Mouse (Mus musculus) MEL (cell line): ENCODE measurements at regions not wholly inside any gene's neighbourhood (a gene's known extent, or its start where the extent isn't known, plus 50 kb on each side); places are given as distances from the start of the nearest gene placed in this dataset.
A peak's percentile ranks its signal among the peaks of the same experiment; 100 is the strongest.

Experiments used
- DNase-seq: peaks from one replicate; pipeline ENCODE4 v3.0.0; 2011; ENCODE audit warnings: low read depth, low spot score
- H3K27ac ChIP-seq: 2 replicates; pipeline ENCODE4 v1.5.1; 2012; ENCODE audit warnings: low read depth, mild to moderate bottlenecking, control low read depth, low read length, moderate library complexity; ENCODE audit not compliant: control insufficient read depth
- H3K27me3 ChIP-seq, 2 experiments: fragments of 150-350 bp in 1 of 2; sonication (generic) in 1 of 2; 2 replicates each; pipeline ENCODE4 v1.6.1; 2012; ENCODE audit warnings: low read length in 2 of 2, mild to moderate bottlenecking in 2 of 2, improper control_type of control experiment in 1 of 2, moderate library complexity in 1 of 2; ENCODE audit not compliant: insufficient read depth in 2 of 2, control insufficient read depth in 1 of 2
- H3K36me3 ChIP-seq, 2 experiments: 2 replicates each; pipeline ENCODE4 v1.6.1; 2012 to 2014; ENCODE audit warnings: low read length in 2 of 2, improper control_type of control experiment in 1 of 2, inconsistent platforms in 1 of 2, mild to moderate bottlenecking in 1 of 2; ENCODE audit not compliant: insufficient read depth in 2 of 2, control insufficient read depth in 1 of 2
- H3K4me1 ChIP-seq, 2 experiments: fragments of 150-350 bp in 1 of 2; sonication (generic) in 1 of 2; 2 replicates each; pipeline ENCODE4 v1.6.1; 2012; ENCODE audit warnings: low read length in 2 of 2, improper control_type of control experiment in 1 of 2, mild to moderate bottlenecking in 1 of 2; ENCODE audit not compliant: insufficient read depth in 2 of 2, control insufficient read depth in 1 of 2
- H3K4me3 ChIP-seq, 2 experiments: fragments of 150-350 bp in 1 of 2; sonication (generic) in 1 of 2; 2 replicates each; pipeline ENCODE4 v1.5.1; 2012; ENCODE audit warnings: low read depth in 2 of 2, low read length in 2 of 2, mild to moderate bottlenecking in 2 of 2, moderate library complexity in 2 of 2, control low read depth in 1 of 2, improper control_type of control experiment in 1 of 2; ENCODE audit not compliant: control insufficient read depth in 1 of 2, insufficient read depth in 1 of 2
- H3K79me2 ChIP-seq: 2 replicates; pipeline ENCODE4 v1.6.1; 2012; ENCODE audit warnings: mild to moderate bottlenecking, low read length, moderate library complexity; ENCODE audit not compliant: control insufficient read depth, poor library complexity, insufficient read depth
- H3K9ac ChIP-seq: 2 replicates; pipeline ENCODE4 v1.6.1; 2012; ENCODE audit warnings: low read depth, mild to moderate bottlenecking, control low read depth, low read length, moderate library complexity; ENCODE audit not compliant: control insufficient read depth, poor library complexity, severe bottlenecking
- H3K9me3 ChIP-seq: fragments of 150-350 bp; sonication (generic); replicated peaks from 2 replicates; pipeline ENCODE4 v1.6.1; 2012; ENCODE audit warnings: mild to moderate bottlenecking, low read length, improper control_type of control experiment, moderate library complexity; ENCODE audit not compliant: insufficient read depth
- BHLHE40 ChIP-seq: IDR thresholded peaks from 2 replicates; pipeline ENCODE4 v1.6.1; 2012; ENCODE audit warnings: low read depth, mild to moderate bottlenecking, inconsistent platforms, low read length, improper control_type of control experiment, borderline replicate concordance
- CHD2 ChIP-seq: IDR thresholded peaks from 2 replicates; pipeline ENCODE4 v1.6.1; 2011; ENCODE audit warnings: low read length, improper control_type of control experiment
- CTCF ChIP-seq, 3 experiments: IDR thresholded peaks in 2 of 3; conservative IDR thresholded peaks in 1 of 3; 2 replicates each; pipeline ENCODE4 v1.5.1; 2011 to 2012; ENCODE audit warnings: low read length in 3 of 3, low read depth in 2 of 3, mild to moderate bottlenecking in 2 of 3, improper control_type of control experiment in 1 of 3, inconsistent platforms in 1 of 3, mixed read lengths in 1 of 3, moderate library complexity in 1 of 3; ENCODE audit not compliant: control insufficient read depth in 1 of 3, insufficient read depth in 1 of 3, poor library complexity in 1 of 3, severe bottlenecking in 1 of 3
- E2F4 ChIP-seq: IDR thresholded peaks from 2 replicates; pipeline ENCODE4 v1.6.1; 2011; ENCODE audit warnings: low read depth, low read length, improper control_type of control experiment, borderline replicate concordance
- ELF1 ChIP-seq: IDR thresholded peaks from 2 replicates; pipeline ENCODE4 v1.6.1; 2014; ENCODE audit warnings: low read depth, mild to moderate bottlenecking, inconsistent platforms, low read length, improper control_type of control experiment, moderate library complexity
- ETS1 ChIP-seq: IDR thresholded peaks from 2 replicates; pipeline ENCODE4 v1.6.1; 2012; ENCODE audit warnings: low read depth, mild to moderate bottlenecking, inconsistent platforms, low read length, improper control_type of control experiment, moderate library complexity
- GABPA ChIP-seq: IDR thresholded peaks from 2 replicates; pipeline ENCODE4 v1.6.1; 2012; ENCODE audit warnings: low read depth, mild to moderate bottlenecking, inconsistent platforms, low read length, improper control_type of control experiment, moderate library complexity
- GATA1 ChIP-seq: IDR thresholded peaks from 2 replicates; pipeline ENCODE4 v1.6.1; 2011; ENCODE audit warnings: low read depth, low read length, improper control_type of control experiment
- HCFC1 ChIP-seq: IDR thresholded peaks from 2 replicates; pipeline ENCODE4 v1.6.1; 2012; ENCODE audit warnings: low read depth, mild to moderate bottlenecking, inconsistent platforms, low read length, improper control_type of control experiment, moderate library complexity
- MAZ ChIP-seq: IDR thresholded peaks from 2 replicates; pipeline ENCODE4 v1.6.1; 2012; ENCODE audit warnings: low read depth, mild to moderate bottlenecking, inconsistent platforms, low read length, improper control_type of control experiment
- MEF2A ChIP-seq: IDR thresholded peaks from 2 replicates; pipeline ENCODE4 v1.6.1; 2014; ENCODE audit warnings: low read depth, mild to moderate bottlenecking, inconsistent platforms, low read length, improper control_type of control experiment; ENCODE audit not compliant: poor library complexity, insufficient replicate concordance, severe bottlenecking; ENCODE audit errors: extremely low read depth
- MYB ChIP-seq: IDR thresholded peaks from 2 replicates; pipeline ENCODE4 v1.6.1; 2011; ENCODE audit warnings: mild to moderate bottlenecking, low read depth, low read length, improper control_type of control experiment
- NELFE ChIP-seq: IDR thresholded peaks from 2 replicates; pipeline ENCODE4 v1.6.1; 2011; ENCODE audit warnings: low read depth, low read length, improper control_type of control experiment
- NRF1 ChIP-seq: IDR thresholded peaks from 2 replicates; pipeline ENCODE4 v1.6.1; 2014; ENCODE audit warnings: low read depth, mild to moderate bottlenecking, inconsistent platforms, low read length, improper control_type of control experiment, moderate library complexity; ENCODE audit not compliant: poor library complexity, insufficient read depth, severe bottlenecking
- POLR2AphosphoS2 ChIP-seq: IDR thresholded peaks from 2 replicates; pipeline ENCODE4 v1.6.1; 2011; ENCODE audit warnings: low read length, improper control_type of control experiment
- POLR2AphosphoS5 ChIP-seq: IDR thresholded peaks from 2 replicates; pipeline ENCODE4 v1.6.1; 2012; ENCODE audit warnings: low read depth, borderline replicate concordance, mild to moderate bottlenecking, inconsistent platforms, low read length, moderate library complexity, mixed read lengths
- RAD21 ChIP-seq: IDR thresholded peaks from 2 replicates; pipeline ENCODE4 v1.6.1; 2011; ENCODE audit warnings: mild to moderate bottlenecking, low read depth, low read length, improper control_type of control experiment
- RCOR1 ChIP-seq: IDR thresholded peaks from 2 replicates; pipeline ENCODE4 v1.6.1; 2012; ENCODE audit warnings: low read depth, mild to moderate bottlenecking, inconsistent platforms, low read length, improper control_type of control experiment
- SMC3 ChIP-seq: IDR thresholded peaks from 2 replicates; pipeline ENCODE4 v1.6.1; 2011; ENCODE audit warnings: low read depth, low read length, improper control_type of control experiment
- TAL1 ChIP-seq: IDR thresholded peaks from 2 replicates; pipeline ENCODE4 v1.6.1; 2012; ENCODE audit warnings: mild to moderate bottlenecking, inconsistent platforms, low read length, moderate library complexity, mixed read lengths
- TBP ChIP-seq: IDR thresholded peaks from 2 replicates; pipeline ENCODE4 v1.8.0; 2011; ENCODE audit warnings: low read depth, low read length, improper control_type of control experiment
- USF1 ChIP-seq: IDR thresholded peaks from 2 replicates; pipeline ENCODE4 v1.6.1; 2014; ENCODE audit warnings: low read depth, mild to moderate bottlenecking, inconsistent platforms, low read length, improper control_type of control experiment, moderate library complexity
- ZC3H11A ChIP-seq: IDR thresholded peaks from 2 replicates; pipeline ENCODE4 v1.6.1; 2012; ENCODE audit warnings: low read depth, mild to moderate bottlenecking, inconsistent platforms, low read length, improper control_type of control experiment
- ZKSCAN1 ChIP-seq: IDR thresholded peaks from 2 replicates; pipeline ENCODE4 v1.6.1; 2012; ENCODE audit warnings: low read depth, mild to moderate bottlenecking, inconsistent platforms, low read length, improper control_type of control experiment, moderate library complexity
- ZMIZ1 ChIP-seq: IDR thresholded peaks from 2 replicates; pipeline ENCODE4 v1.6.1; 2012; ENCODE audit warnings: low read depth, mild to moderate bottlenecking, inconsistent platforms, low read length, improper control_type of control experiment, moderate library complexity
- ZNF384 ChIP-seq: IDR thresholded peaks from 2 replicates; pipeline ENCODE4 v1.6.1; 2012; ENCODE audit warnings: low read depth, mild to moderate bottlenecking, inconsistent platforms, low read length, improper control_type of control experiment

- H3K9me3 ChIP-seq, result no peaks in the 10 kb centered on the region
- TF ChIP-seq POLR2AphosphoS5 (no peak), ZMIZ1 (no peak), MEF2A (no peak)
- TF ChIP-seq, all 39 proteins: peak for 0
- Histone ChIP-seq H3K27ac (no peak overlapping the region), H3K27me3 (no peaks in the 10 kb centered on the region; a peak in 1 of 4 replicates), H3K4me1 (no peaks in the 10 kb centered on the region), H3K9ac (no peak overlapping the region), H3K4me3 (no peak overlapping the region), H3K79me2 (no peaks in the 10 kb centered on the region), H3K36me3 (no peaks in the 10 kb centered on the region)
- DNase-seq, result no peak
Measured at GRCm38 (mm10) chr9:33240914-33241635, 605.1 kb downstream of the Ets1 start.

- H3K4me1 ChIP-seq, result no peaks in the 10 kb centered on the region
- H3K27me3 ChIP-seq, result no peaks in the 10 kb centered on the region; a peak in 1 of 4 replicates
- DNase-seq, result peak; percentile 43
- no peaks in the 10 kb centered on the region for H3K36me3 ChIP-seq
- no peaks in the 10 kb centered on the region for H3K79me2 ChIP-seq
- peak; percentile 28 to 44 (median 36) for TF ChIP-seq CTCF (IDR thresholded peaks at IDR 0.05 in 2 of 3, conservative IDR thresholded peaks at IDR 0.05 in 1 of 3; ENCODE audit: control insufficient read depth in 1 of 3, insufficient read depth in 1 of 3, low read depth in 2 of 3, low read length in 3 of 3, poor library complexity in 1 of 3, severe bottlenecking in 1 of 3)
- no peak for TF ChIP-seq ETS1
- TF ChIP-seq ELF1, result no peak
- peak; percentile 36 for TF ChIP-seq SMC3
- no peak for TF ChIP-seq BHLHE40
- TF ChIP-seq TBP, result no peak
- TF ChIP-seq ZNF384, result no peak
- no peak for TF ChIP-seq POLR2AphosphoS2
- no peak for TF ChIP-seq USF1
- no peak for TF ChIP-seq ZKSCAN1
- peak; percentile 34 for TF ChIP-seq RAD21
- TF ChIP-seq TAL1, result no peak
- TF ChIP-seq CHD2, result no peak
- no peak for TF ChIP-seq ZMIZ1
- no peak for TF ChIP-seq MAZ
- TF ChIP-seq NRF1, result no peak
- no peak for TF ChIP-seq E2F4
- TF ChIP-seq GABPA, result no peak
- TF ChIP-seq GATA1, result no peak
- TF ChIP-seq MYB, result no peak
- no peak for TF ChIP-seq NELFE
- no peak for TF ChIP-seq ZC3H11A
- TF ChIP-seq HCFC1, result no peak
- TF ChIP-seq RCOR1, result no peak
- TF ChIP-seq, all 39 proteins: peak for 3
- no peak overlapping the region for H3K27ac ChIP-seq
- no peaks in the 10 kb centered on the region for H3K9me3 ChIP-seq
- H3K4me3 ChIP-seq, result no peak overlapping the region
- H3K9ac ChIP-seq, result no peak overlapping the region
Measured at GRCm38 (mm10) chr9:33246932-33247331, 610.9 kb downstream of the Ets1 start.
